Mouse (Mus musculus): Measurements from ENCODE around the gene Tenm2.

Tenm2 gene

GRCm38 (mm10) chr11:37076989-37077598 is 158.7 kb downstream of the Tenm2 start:
- no peak for DNase-seq

- DNase-seq: no peak
These were observed 160.4 kb downstream of the Tenm2 start for GRCm38 (mm10) chr11:37075349-37075748.

- DNase-seq: no peak
These were observed 170.3 kb downstream of the Tenm2 start for GRCm38 (mm10) chr11:37065459-37065858.

GRCm38 (mm10) chr11:37046671-37047070 is 189.1 kb downstream of the Tenm2 start:
- peak; percentile 3 to 4 for DNase-seq

- no peak for DNase-seq
These were observed 194.5 kb downstream of the Tenm2 start for GRCm38 (mm10) chr11:37041259-37041658.

- peak; percentile 1 to 2 for DNase-seq
These were observed 196.5 kb downstream of the Tenm2 start for GRCm38 (mm10) chr11:37039283-37039682.

- no peak for DNase-seq
These were observed 204.3 kb downstream of the Tenm2 start for GRCm38 (mm10) chr11:37031305-37032055.

- no peak for DNase-seq
These were observed 223.9 kb downstream of the Tenm2 start for GRCm38 (mm10) chr11:37011900-37012299.

- DNase-seq: no peak
These were observed 226.5 kb downstream of the Tenm2 start for GRCm38 (mm10) chr11:37009243-37009642.

- DNase-seq: no peak
These were observed 238.1 kb downstream of the Tenm2 start for GRCm38 (mm10) chr11:36997668-36998067.

GRCm38 (mm10) chr11:36990895-36991294 is 244.9 kb downstream of the Tenm2 start:
- peak in 1 of 2 experiments; percentile 2 for DNase-seq

- DNase-seq: no peak
These were observed 246.8 kb downstream of the Tenm2 start for GRCm38 (mm10) chr11:36988776-36989565.

GRCm38 (mm10) chr11:36974142-36974541 is 261.6 kb downstream of the Tenm2 start:
- no peak for DNase-seq

GRCm38 (mm10) chr11:36958102-36958501 is 277.7 kb downstream of the Tenm2 start:
- no peak for DNase-seq

- DNase-seq: no peak
These were observed 294.3 kb downstream of the Tenm2 start for GRCm38 (mm10) chr11:36941429-36941828.

GRCm38 (mm10) chr11:36940557-36941110 is 295.1 kb downstream of the Tenm2 start:
- no peak for DNase-seq

GRCm38 (mm10) chr11:36929817-36930216 is 305.9 kb downstream of the Tenm2 start:
- no peak for DNase-seq

- no peak for DNase-seq
These were observed 308.9 kb downstream of the Tenm2 start for GRCm38 (mm10) chr11:36926705-36927406.

- DNase-seq: no peak
These were observed 316.5 kb downstream of the Tenm2 start for GRCm38 (mm10) chr11:36919301-36919700.

- DNase-seq: no peak
These were observed 324.4 kb downstream of the Tenm2 start for GRCm38 (mm10) chr11:36911406-36911805.

- no peak for DNase-seq
These were observed 326.7 kb downstream of the Tenm2 start for GRCm38 (mm10) chr11:36909036-36909435.

- no peak for DNase-seq
These were observed 333.5 kb downstream of the Tenm2 start for GRCm38 (mm10) chr11:36902302-36902701.

- no peak for DNase-seq
These were observed 342.7 kb downstream of the Tenm2 start for GRCm38 (mm10) chr11:36893061-36893460.
